Mouse (Mus musculus): ENCODE results near the gene Trex2.

Gene Trex2

GRCm38 (mm10) chrX:73435252-73435651, at the start of gene Trex2:
Gene Trex2 (minus strand): TSS chrX:73435344.
- DNase-seq (ENCODE audit: extremely low read depth, low read depth, low spot score) = no peak

DNA sequence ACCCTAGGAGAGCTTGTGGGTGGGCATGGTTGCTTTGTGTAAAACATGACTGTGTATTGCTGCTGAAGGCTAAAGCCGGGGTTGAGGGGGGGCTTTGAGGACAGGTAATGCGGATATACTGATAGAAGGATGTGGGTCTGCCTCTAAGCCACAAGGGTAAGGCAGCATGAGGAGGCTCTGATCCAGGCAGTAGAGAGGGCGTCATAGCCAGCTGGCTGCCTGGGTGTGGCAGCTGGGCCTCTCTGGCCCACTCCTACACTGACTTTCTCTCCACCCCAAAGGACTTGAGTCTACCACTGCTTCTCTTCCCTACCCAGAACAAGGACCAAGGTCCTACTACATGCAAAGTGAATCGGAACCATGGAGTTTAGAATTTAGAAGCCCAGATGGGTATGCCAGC, 49.7 kb upstream of the Trex2 start:
- no peak for DNase-seq (ENCODE audit: extremely low read depth, low read depth, low spot score)

GRCm38 (mm10) chrX:73484076-73484475, 48.9 kb upstream of the Trex2 start:
- DNase-seq (ENCODE audit: extremely low read depth, low read depth, low spot score) = no peak

DNA sequence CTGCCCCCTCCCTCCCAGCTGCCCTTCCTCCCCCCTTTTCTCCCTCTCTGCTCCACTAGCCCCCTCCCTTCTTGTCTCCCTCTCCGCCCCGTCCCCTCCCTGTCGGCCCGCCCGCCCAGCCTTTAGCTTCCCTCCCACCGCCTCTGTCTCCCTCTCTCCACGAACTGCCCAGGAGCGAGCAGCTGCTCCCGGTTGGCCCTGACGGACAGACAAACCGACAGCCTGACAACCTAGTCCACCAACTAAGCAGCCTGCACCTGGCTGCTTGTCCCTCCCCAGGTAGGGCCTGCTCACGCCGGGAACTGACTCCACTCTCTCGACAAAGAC, 48.3 kb upstream of the Trex2 start, which contains the start of gene Bgn:
TSS of gene Bgn (plus strand) at position 119 of the 327 bp plus-strand sequence.
- no peak for DNase-seq (ENCODE audit: extremely low read depth, low read depth, low spot score)

GRCm38 (mm10) chrX:73482643-73483483, 47.7 kb upstream of the Trex2 start:
- DNase-seq (ENCODE audit: extremely low read depth, low read depth, low spot score) = no peak

DNA sequence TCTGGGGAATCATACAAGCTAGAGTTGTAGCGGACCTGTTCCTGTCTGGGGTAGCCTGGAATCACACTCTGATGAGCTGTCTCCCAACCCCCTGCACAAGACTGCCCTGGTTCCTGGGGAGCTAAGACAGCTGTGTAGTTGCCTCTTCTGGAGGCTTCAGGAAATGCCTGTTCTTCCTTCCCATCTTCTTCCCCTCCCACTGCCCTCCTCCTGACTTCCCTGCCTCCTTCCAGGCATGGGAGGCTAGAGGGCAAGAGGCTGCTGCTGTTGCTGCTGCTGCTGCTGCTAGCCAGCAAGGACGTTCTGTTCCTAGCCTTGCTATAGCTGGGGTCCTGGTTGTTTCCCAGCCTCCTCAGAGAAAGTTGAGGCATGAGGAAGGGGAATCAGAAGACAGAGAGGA, 45.2 kb upstream of the Trex2 start:
- no peak for DNase-seq (ENCODE audit: extremely low read depth, low read depth, low spot score)

- no peak for DNase-seq (ENCODE audit: extremely low read depth, low read depth, low spot score)
Measured at GRCm38 (mm10) chrX:73479656-73480055, 44.5 kb upstream of the Trex2 start.

- DNase-seq (ENCODE audit: extremely low read depth, low read depth, low spot score) = no peak
Measured at GRCm38 (mm10) chrX:73477500-73477899, 42.4 kb upstream of the Trex2 start.

GRCm38 (mm10) chrX:73476621-73477020, 41.5 kb upstream of the Trex2 start:
- no peak for DNase-seq (ENCODE audit: extremely low read depth, low read depth, low spot score)

- no peak for DNase-seq (ENCODE audit: extremely low read depth, low read depth, low spot score)
Measured at GRCm38 (mm10) chrX:73475658-73476256, 40.6 kb upstream of the Trex2 start.

DNA sequence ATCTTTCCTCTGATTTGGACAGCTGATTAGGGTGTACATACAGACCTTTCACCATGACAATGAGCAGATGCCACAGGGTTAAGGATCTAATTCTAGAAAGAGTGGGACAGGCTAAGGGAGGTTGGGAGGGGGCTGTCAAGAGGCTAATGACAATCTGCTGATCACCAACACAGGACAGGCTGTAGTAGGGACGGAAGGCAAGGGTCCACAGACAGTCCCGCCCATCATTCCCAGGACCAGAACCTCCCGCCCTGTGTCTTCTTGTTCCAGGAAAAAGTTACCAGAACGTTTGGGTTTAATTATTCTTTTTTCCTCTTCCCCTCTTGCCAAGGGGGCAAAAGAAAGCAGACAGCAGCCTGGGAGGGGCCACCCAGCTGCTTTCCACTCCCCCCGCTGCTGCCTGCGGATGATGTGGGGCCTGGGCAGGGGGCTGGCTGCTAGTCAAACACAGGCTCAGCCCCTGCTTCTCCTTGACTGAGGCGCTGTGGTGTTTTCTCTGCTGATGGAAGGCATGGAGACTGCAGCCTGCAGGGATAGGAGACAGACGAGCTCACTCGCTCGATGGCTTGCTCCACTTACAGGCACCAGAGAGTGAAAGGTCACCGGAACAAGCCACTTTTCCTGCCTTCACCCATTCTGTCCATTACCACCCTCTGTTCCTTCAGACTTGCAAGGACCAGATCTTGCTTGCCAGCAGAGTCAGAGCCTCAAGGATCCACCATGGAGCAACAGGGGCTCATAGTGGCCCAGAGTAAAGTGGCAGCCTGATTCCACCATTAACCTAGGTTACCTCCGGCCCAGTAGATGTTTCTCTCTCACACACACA, 39.4 kb upstream of the Trex2 start:
- no peak for DNase-seq (ENCODE audit: extremely low read depth, low read depth, low spot score)

DNA sequence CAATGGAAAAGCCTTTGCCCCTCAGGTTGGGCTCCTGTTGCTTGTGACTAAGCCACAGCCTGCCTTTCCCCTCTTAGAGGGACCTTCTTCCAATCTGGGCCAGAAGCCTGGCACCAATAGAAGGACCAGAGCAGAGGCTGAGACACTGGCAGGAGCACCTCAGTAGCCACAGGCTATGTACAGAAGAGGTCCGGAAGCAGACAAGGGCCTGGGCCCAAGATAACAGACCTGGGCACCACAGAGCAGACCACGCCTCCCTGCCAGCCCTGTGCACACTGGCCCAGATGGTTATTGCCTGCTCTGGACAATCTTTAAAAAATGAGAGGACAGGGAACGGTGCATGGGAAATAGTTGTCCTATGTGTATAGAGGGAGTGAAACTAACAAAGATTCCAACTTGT, 36.6 kb upstream of the Trex2 start:
- DNase-seq (ENCODE audit: extremely low read depth, low read depth, low spot score) = no peak

DNA sequence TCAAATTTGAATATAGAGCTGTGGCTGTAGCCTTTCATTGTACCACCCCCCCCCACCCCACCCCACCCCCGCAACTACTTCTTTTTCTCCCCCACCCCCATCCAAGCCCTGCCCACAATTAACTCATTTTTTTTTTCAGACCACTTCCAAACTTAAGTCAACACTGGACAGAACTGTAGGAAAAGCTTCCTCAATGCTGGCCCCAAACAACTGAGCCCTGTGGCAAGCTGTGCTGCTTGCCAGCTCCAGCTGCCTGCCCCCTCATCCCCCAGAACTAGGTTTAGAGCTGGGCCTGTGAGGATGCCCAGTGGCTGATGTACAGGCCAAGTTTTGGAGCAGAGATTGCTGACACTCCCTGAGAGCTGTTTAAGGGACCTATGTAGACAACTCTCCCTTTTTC, 33.6 kb upstream of the Trex2 start:
- no peak for DNase-seq (ENCODE audit: extremely low read depth, low read depth, low spot score)

DNA sequence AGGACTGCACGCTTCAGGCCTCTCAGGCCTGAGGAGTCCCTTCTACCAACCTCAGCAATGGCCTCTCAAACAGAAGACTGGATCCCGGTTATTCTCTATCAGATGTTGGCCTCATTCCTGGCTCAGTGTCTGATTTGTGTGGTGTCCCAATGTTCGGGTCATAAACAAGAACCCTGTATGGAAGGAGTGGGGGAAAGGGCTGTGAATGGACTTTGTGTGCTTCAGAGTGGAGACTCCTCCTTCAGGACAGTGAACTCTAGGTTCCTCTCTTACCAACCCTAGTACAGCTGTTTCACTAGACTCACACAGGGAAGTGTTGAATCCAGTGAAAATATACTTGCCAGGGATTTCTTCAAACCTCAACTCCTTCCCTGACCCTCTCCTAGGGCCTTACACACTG, 33.2 kb upstream of the Trex2 start:
- no peak for DNase-seq (ENCODE audit: extremely low read depth, low read depth, low spot score)

DNA sequence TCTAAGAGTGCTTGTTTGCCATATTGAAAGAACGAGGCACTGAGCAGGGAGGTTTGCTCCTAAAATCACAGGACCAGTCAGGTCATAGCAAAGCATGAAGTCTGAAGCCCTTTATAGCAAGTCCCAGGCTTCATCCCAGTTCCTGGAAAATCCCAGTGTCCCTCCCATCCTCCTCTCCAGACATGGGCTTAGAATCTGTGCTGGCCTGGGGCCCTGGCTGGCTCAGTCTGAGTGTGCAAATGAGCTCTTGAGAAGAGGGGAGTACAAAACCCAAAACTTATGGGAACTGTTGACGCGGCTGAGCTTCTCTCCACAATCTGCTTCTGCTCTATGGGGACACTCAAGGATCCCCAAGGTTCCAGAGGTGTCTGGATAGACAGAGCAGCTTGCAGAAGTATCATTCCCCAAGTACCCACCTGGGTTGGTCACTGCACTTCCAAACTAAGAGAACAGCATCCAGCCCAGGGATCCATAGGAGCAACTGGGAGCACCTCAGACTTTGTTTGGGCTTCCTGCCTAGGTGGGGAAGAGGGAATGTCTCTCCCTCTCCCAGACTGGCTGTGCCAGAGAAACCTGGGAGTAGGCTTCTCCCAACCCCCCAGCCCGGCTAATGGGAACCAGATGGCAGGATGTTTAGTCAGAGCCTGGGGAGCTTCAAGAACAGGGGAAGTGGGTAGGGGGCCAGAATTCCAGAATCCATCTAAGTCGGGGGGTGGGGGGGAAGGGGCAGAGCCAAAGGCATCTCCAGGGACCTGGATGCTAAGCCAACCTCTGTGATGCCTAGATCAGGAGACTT, 32.5 kb upstream of the Trex2 start:
- no peak for DNase-seq (ENCODE audit: extremely low read depth, low read depth, low spot score)

GRCm38 (mm10) chrX:73465483-73466186, 30.5 kb upstream of the Trex2 start:
- DNase-seq (ENCODE audit: extremely low read depth, low read depth, low spot score) = no peak

- no peak for DNase-seq (ENCODE audit: extremely low read depth, low read depth, low spot score)
Measured at GRCm38 (mm10) chrX:73460792-73461191, 25.6 kb upstream of the Trex2 start.

DNA sequence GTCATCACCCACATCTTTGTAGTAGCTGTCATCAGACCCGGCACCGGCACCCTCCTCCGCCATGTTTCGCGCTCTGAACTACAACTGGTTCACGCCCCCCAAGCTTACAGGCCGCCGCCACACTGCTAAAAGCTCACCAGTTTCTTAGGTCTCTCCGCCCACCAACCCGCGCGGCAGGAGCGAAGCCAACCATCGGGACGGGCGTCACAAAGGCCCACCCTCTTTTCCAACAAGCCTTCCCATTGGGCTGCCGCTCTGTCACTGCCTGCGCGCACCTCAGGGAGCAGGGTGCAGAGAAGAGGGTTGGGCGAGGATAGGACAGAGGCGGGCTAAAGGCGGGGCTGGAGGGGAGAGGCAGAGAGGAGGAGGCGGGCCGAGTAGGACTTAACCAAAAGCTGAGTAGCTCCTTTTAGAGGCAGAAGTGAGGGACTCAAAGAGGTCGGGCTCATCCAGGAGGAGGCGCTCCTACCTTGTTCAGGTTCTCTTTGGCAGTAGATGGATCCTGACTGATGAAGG, 23.8 kb upstream of the Trex2 start, which contains the start of gene Haus7:
TSS of gene Haus7 (minus strand) at position 168 of the 516 bp plus-strand sequence.
- peak; percentile 62 for DNase-seq (ENCODE audit: extremely low read depth, low read depth, low spot score)

DNA sequence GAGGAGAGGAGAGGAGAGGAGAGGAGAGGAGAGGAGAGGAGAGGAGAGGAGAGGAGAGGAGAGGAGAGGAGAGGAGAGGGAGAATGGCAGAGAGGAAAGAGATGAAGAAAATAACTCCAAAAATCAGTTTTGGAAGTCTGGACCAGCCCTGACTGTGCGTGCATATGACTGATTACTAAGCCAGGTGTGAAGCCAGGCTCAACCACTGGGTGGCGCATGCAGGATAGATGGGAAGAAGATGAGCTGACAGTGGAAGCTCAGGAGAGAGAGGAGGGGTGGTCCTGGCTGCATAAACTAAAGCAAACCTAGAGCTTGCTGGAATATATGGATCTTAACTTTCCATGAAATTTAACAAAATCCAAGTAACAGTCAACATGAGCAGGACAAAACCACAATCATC, 16.8 kb upstream of the Trex2 start:
- no peak for DNase-seq (ENCODE audit: extremely low read depth, low read depth, low spot score)

- no peak for DNase-seq (ENCODE audit: extremely low read depth, low read depth, low spot score)
Measured at GRCm38 (mm10) chrX:73441428-73441827, 6.3 kb upstream of the Trex2 start.
